Comparison of ENCODE assay signal across 18 mouse cellular contexts in the genomic region with DNA sequence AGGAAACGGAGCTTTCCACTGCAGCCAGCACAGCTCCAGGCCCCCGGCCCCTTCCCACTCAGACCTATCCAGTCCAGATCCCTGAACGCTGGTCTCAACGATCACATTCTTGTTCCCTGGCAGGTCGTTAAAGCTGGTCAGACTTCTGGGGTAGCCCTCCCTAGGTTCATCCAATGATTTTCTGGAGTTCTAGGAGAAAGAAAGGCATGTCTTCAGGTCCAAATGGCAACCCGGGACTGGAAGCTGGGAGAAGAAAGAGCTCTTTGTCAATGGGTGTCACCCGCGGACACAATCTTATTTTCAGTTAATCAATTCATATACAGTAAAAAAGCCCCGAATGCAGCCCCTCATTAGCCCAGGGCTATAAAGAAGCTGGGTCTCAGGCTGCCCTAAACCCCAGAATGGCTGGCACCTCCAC.
DNase-seq lines count a peak whose midpoint lies in the region; ATAC-seq lines count a peak whose summit lies in the region.
"Had no signal": no experiment of that assay in that cellular context is flagged by ENCODE, and none has a peak within 500 bp of the region (broad histone marks: within the 10 kb centered on the region; RNA-seq: fewer than 3 reads in every experiment).

No protein-coding gene starts in this region.

- no peaks in the 10 kb centered on the region for H3K36me3 ChIP-seq in neural tube, embryonic 11.5 days (ENCODE audit: control insufficient read depth, insufficient read depth, low read length)
- no peaks in the 10 kb centered on the region for H3K36me3 ChIP-seq in forebrain, embryonic 16.5 days (ENCODE audit: control insufficient read depth, insufficient read depth)
- H3K36me3 ChIP-seq: embryonic facial prominence, embryonic 10.5 days; heart, embryonic 12.5 days; intestine, embryonic 15.5 days; midbrain, embryonic 10.5 days had no signal

- H3K4me3 ChIP-seq in neural tube, embryonic 11.5 days (ENCODE audit: low read depth, low read length) = no peak overlapping the region
- no peak overlapping the region for H3K4me3 ChIP-seq in forebrain, embryonic 16.5 days (replicated peaks; ENCODE audit: low read length)
- H3K4me3 ChIP-seq: embryonic facial prominence, embryonic 10.5 days; heart, embryonic 12.5 days; intestine, embryonic 15.5 days; midbrain, embryonic 10.5 days had no signal

- no peak overlapping the region for H3K27ac ChIP-seq in neural tube, embryonic 11.5 days (ENCODE audit: low read depth, low read length)
- no peak overlapping the region for H3K27ac ChIP-seq in forebrain, embryonic 16.5 days (ENCODE audit: low read length)
- H3K27ac ChIP-seq: embryonic facial prominence, embryonic 10.5 days; intestine, embryonic 15.5 days; kidney, postnatal 0 days; left cerebral cortex, adult 2 months; midbrain, embryonic 10.5 days had no signal

- H3K4me2 ChIP-seq in neural tube, embryonic 11.5 days (ENCODE audit: low read depth) = no peak overlapping the region
- no peak overlapping the region for H3K4me2 ChIP-seq in forebrain, embryonic 16.5 days (ENCODE audit: low read length)
- H3K4me2 ChIP-seq: heart, embryonic 12.5 days; intestine, embryonic 15.5 days had no signal

- H3K27me3 ChIP-seq in neural tube, embryonic 11.5 days (ENCODE audit: control insufficient read depth, insufficient read depth, low read length) = no peaks in the 10 kb centered on the region
- no peaks in the 10 kb centered on the region for H3K27me3 ChIP-seq in forebrain, embryonic 16.5 days (replicated peaks; ENCODE audit: control insufficient read depth, insufficient read depth, low read length)
- H3K27me3 ChIP-seq: heart, embryonic 12.5 days; intestine, embryonic 15.5 days had no signal

- 57% methylated on average over 9 of the region's 9 CpGs for WGBS in neural tube, embryonic 11.5 days
- WGBS in forebrain, embryonic 16.5 days = 18% methylated on average over 9 of the region's 9 CpGs

- no peaks in the 10 kb centered on the region for H3K4me1 ChIP-seq in neural tube, embryonic 11.5 days (ENCODE audit: control insufficient read depth, insufficient read depth, low read length)
- H3K4me1 ChIP-seq in forebrain, embryonic 16.5 days (replicated peaks; ENCODE audit: control insufficient read depth, insufficient read depth, low read length) = peaks cover 6% of the 10 kb centered on the region
- H3K4me1 ChIP-seq: embryonic facial prominence, embryonic 10.5 days; heart, embryonic 12.5 days; midbrain, embryonic 10.5 days had no signal

- H3K9me3 ChIP-seq in neural tube, embryonic 11.5 days (ENCODE audit: control insufficient read depth, low read length) = no peaks in the 10 kb centered on the region
- H3K9me3 ChIP-seq in forebrain, embryonic 16.5 days (ENCODE audit: control insufficient read depth, low read length) = no peaks in the 10 kb centered on the region
- H3K9me3 ChIP-seq: intestine, embryonic 15.5 days; midbrain, embryonic 10.5 days had no signal

- peak; percentile 66; the same call in 1 of the 2 replicates for ATAC-seq in neural tube, embryonic 11.5 days (ENCODE audit: insufficient read depth, low FRiP score, low TSS enrichment)
- ATAC-seq in forebrain, embryonic 16.5 days = peak; percentile 74
- ATAC-seq: intestine, embryonic 15.5 days; liver, postnatal 0 days had no signal

- H3K9ac ChIP-seq in neural tube, embryonic 11.5 days (ENCODE audit: low read length) = no peak overlapping the region
- H3K9ac ChIP-seq in forebrain, embryonic 16.5 days (replicated peaks; ENCODE audit: low read depth, low read length) = no peak overlapping the region
- H3K9ac ChIP-seq: heart, embryonic 12.5 days; intestine, embryonic 15.5 days; liver, postnatal 0 days had no signal

- no peak for DNase-seq in neural tube, embryonic 11.5 days (ENCODE audit: low spot score)
- no peak for DNase-seq in neural tube, embryonic 10.5 days (ENCODE audit: extremely low spot score, low spot score)
- DNase-seq in mesoderm, embryonic 11.5 days (ENCODE audit: low read depth, low spot score) = peak; percentile 37
- no peak for DNase-seq in gastrocnemius, postnatal 25 days
- DNase-seq in adrenal gland, postnatal 25 days = no peak
- no peak for DNase-seq in adrenal gland, adult 2 months
- DNase-seq: cerebellum, adult 11 months; cerebellum, postnatal 14 days; heart, postnatal 36 days; liver, postnatal 0 days; lung, postnatal 36 days had no signal
